Mouse (Mus musculus): ENCODE measurements at regions not wholly inside any gene's neighbourhood (a gene's known extent, or its start where the extent isn't known, plus 50 kb on each side); places are given as distances from the start of the nearest gene placed in this dataset.

GRCm38 (mm10) chr2:78026808-78027207, 80.6 kb upstream of the Cwc22 start:
- no peak for TF ChIP-seq GATA1 (IDR thresholded peaks at IDR 0.05; ENCODE audit: low read length)

- TF ChIP-seq GATA1 (IDR thresholded peaks at IDR 0.05; ENCODE audit: low read length), result no peak
These were observed 79.7 kb upstream of the Cwc22 start for GRCm38 (mm10) chr2:78025651-78026435.

GRCm38 (mm10) chr2:78024981-78025565, 78.9 kb upstream of the Cwc22 start:
- TF ChIP-seq GATA1 (IDR thresholded peaks at IDR 0.05; ENCODE audit: low read length), result no peak

- TF ChIP-seq GATA1 (IDR thresholded peaks at IDR 0.05; ENCODE audit: low read length), result no peak
These were observed 77.9 kb upstream of the Cwc22 start for GRCm38 (mm10) chr2:78023916-78024685.

GRCm38 (mm10) chr2:78023416-78023815, 77.2 kb upstream of the Cwc22 start:
- TF ChIP-seq GATA1 (IDR thresholded peaks at IDR 0.05; ENCODE audit: low read length), result no peak

- TF ChIP-seq GATA1 (IDR thresholded peaks at IDR 0.05; ENCODE audit: low read length), result no peak
These were observed 76.6 kb upstream of the Cwc22 start for GRCm38 (mm10) chr2:78022756-78023155.

GRCm38 (mm10) chr2:78021905-78022304, 75.7 kb upstream of the Cwc22 start:
- TF ChIP-seq GATA1 (IDR thresholded peaks at IDR 0.05; ENCODE audit: low read length), result no peak

GRCm38 (mm10) chr2:78021356-78021900, 75.3 kb upstream of the Cwc22 start:
- no peak for TF ChIP-seq GATA1 (IDR thresholded peaks at IDR 0.05; ENCODE audit: low read length)

GRCm38 (mm10) chr2:78020516-78020915, 74.3 kb upstream of the Cwc22 start:
- TF ChIP-seq GATA1 (IDR thresholded peaks at IDR 0.05; ENCODE audit: low read length), result no peak

- no peak for TF ChIP-seq GATA1 (IDR thresholded peaks at IDR 0.05; ENCODE audit: low read length)
These were observed 73.7 kb upstream of the Cwc22 start for GRCm38 (mm10) chr2:78019916-78020315.

GRCm38 (mm10) chr2:78011821-78012220, 65.6 kb upstream of the Cwc22 start:
- TF ChIP-seq GATA1 (IDR thresholded peaks at IDR 0.05; ENCODE audit: low read length), result no peak

- TF ChIP-seq GATA1 (IDR thresholded peaks at IDR 0.05; ENCODE audit: low read length), result no peak
These were observed 65.1 kb upstream of the Cwc22 start for GRCm38 (mm10) chr2:78011051-78011800.

- TF ChIP-seq GATA1 (IDR thresholded peaks at IDR 0.05; ENCODE audit: low read length), result no peak
These were observed 64.0 kb upstream of the Cwc22 start for GRCm38 (mm10) chr2:78010066-78010690.

GRCm38 (mm10) chr2:78008094-78008493, 61.9 kb upstream of the Cwc22 start:
- TF ChIP-seq GATA1 (IDR thresholded peaks at IDR 0.05; ENCODE audit: low read length), result no peak

Measured in G1E-ER4 (cell line).